Mouse (Mus musculus) liver, embryonic 14.5 days (tissue): ENCODE results near the gene Gm7030.

Source experiments
- CTCF ChIP-seq: IDR thresholded peaks from 2 replicates; pipeline ENCODE4 v1.5.1; 2016; ENCODE audit warnings: antibody characterized with exemption, low read depth, control low read depth
- EP300 ChIP-seq: IDR thresholded peaks from 2 replicates; pipeline ENCODE4 v1.6.1; 2016; ENCODE audit warnings: antibody characterized with exemption, low read depth

- TF ChIP-seq CTCF (no peak), EP300 (no peak)
Measured at GRCm38 (mm10) chr17:36083266-36083869, 45.9 kb downstream of the Gm7030 start.
